Mouse (Mus musculus) heart, embryonic 10.5 days (tissue): ENCODE results near the gene Zfp777. TPM values are rescaled to one million over a fixed set of nuclear protein-coding genes. Genes with fewer than 3 reads are reported as not detected.
A peak's percentile ranks its signal among the peaks of the same experiment; 100 is the strongest.

Source experiments
- DNase-seq: peaks from one replicate; pipeline ENCODE4 v3.0.0-alpha.2; 2017; ENCODE audit warnings: low spot score
- H3K27ac ChIP-seq: fragments of 300-500 bp; sonication (generic); 2 replicates; pipeline ENCODE4 v1.5.1; 2016; ENCODE audit warnings: mild to moderate bottlenecking
- H3K27me3 ChIP-seq: fragments of 300-500 bp; sonication (generic); 2 replicates; pipeline ENCODE4 v1.6.1; 2016; ENCODE audit warnings: mild to moderate bottlenecking; ENCODE audit not compliant: poor library complexity, insufficient read depth, severe bottlenecking
- H3K36me3 ChIP-seq: fragments of 300-500 bp; sonication (generic); 2 replicates; pipeline ENCODE4 v1.6.1; 2016; ENCODE audit warnings: mild to moderate bottlenecking, moderate library complexity
- H3K4me1 ChIP-seq: fragments of 300-500 bp; sonication (generic); 2 replicates; pipeline ENCODE4 v1.6.1; 2016; ENCODE audit warnings: mild to moderate bottlenecking
- H3K4me3 ChIP-seq: fragments of 300-500 bp; sonication (generic); 2 replicates; pipeline ENCODE4 v1.5.1; 2016; ENCODE audit warnings: mild to moderate bottlenecking, moderate library complexity
- H3K9me3 ChIP-seq: fragments of 300-500 bp; sonication (generic); 2 replicates; pipeline ENCODE4 v1.6.1; 2016; ENCODE audit warnings: mild to moderate bottlenecking, moderate library complexity
- WGBS: fragments of 180-500 bp; shearing (Covaris S2); methylation state at CpG from one replicate; pipeline ENCODE4 v1.1.7; 2016; 5-methylcytosine and 5-hydroxymethylcytosine counted together
- polyA plus RNA-seq: library from polyadenylated mRNA; unstranded; fragments of >200 nt; fragmentation: Nextera tagmentation; extraction: Ambion mirVana; gene quantifications from 2 replicates; pipeline ENCODE4 v1.2.1, GENCODE M21; 2016

Gene Zfp777
- polyA plus RNA-seq, 1 experiment from 2014 or later = 8.0 TPM

- 87% methylated on average over 1 of the region's 1 CpGs for WGBS
These were observed 12.2 kb upstream of the Zfp777 start for GRCm38 (mm10) chr6:48060895-48061294.

GRCm38 (mm10) chr6:48060421-48060820 lies 11.7 kb upstream of the Zfp777 start:
- no peak overlapping the region for H3K27ac ChIP-seq
- WGBS = 80% methylated on average over 2 of the region's 2 CpGs
- peak; percentile 68 for DNase-seq
- H3K4me1 ChIP-seq = no peaks in the 10 kb centered on the region
- no peaks in the 10 kb centered on the region for H3K9me3 ChIP-seq
- H3K27me3 ChIP-seq = no peaks in the 10 kb centered on the region; the same call in 1 of the 2 replicates
- peaks cover 31% of the 10 kb centered on the region for H3K36me3 ChIP-seq
- H3K4me3 ChIP-seq = no peak overlapping the region

More at GRCm38 (mm10) chr6:48060895-48061294, 12.2 kb upstream of the Zfp777 start:
- Histone ChIP-seq H3K4me1 (no peaks in the 10 kb centered on the region), H3K27ac (no peak overlapping the region), H3K36me3 (peaks cover 36% of the 10 kb centered on the region), H3K27me3 (no peaks in the 10 kb centered on the region; the same call in 1 of the 2 replicates), H3K9me3 (no peaks in the 10 kb centered on the region), H3K4me3 (no peak overlapping the region)
- DNase-seq = peak; percentile 72

GRCm38 (mm10) chr6:48052136-48052535 lies 3.4 kb upstream of the Zfp777 start:
- H3K36me3 ChIP-seq = no peaks in the 10 kb centered on the region
- 83% methylated on average over 6 of the region's 6 CpGs for WGBS
- H3K27me3 ChIP-seq = no peaks in the 10 kb centered on the region
- H3K4me3 ChIP-seq = no peak overlapping the region
- no peak for DNase-seq
- H3K9me3 ChIP-seq = no peaks in the 10 kb centered on the region
- peaks cover 5% of the 10 kb centered on the region for H3K4me1 ChIP-seq
- H3K27ac ChIP-seq = no peak overlapping the region

GRCm38 (mm10) chr6:48051666-48052065 lies 3.0 kb upstream of the Zfp777 start:
- Histone ChIP-seq H3K4me1 (peaks cover 7% of the 10 kb centered on the region), H3K27ac (no peak overlapping the region), H3K9me3 (no peaks in the 10 kb centered on the region), H3K4me3 (no peak overlapping the region), H3K36me3 (no peaks in the 10 kb centered on the region), H3K27me3 (no peaks in the 10 kb centered on the region)
- WGBS = 73% methylated on average over 2 of the region's 2 CpGs
- no peak for DNase-seq

- peaks cover 4% of the 10 kb centered on the region for H3K36me3 ChIP-seq
- H3K9me3 ChIP-seq = no peaks in the 10 kb centered on the region
- H3K4me3 ChIP-seq = peak overlapping the region; percentile 85
- peaks cover 7% of the 10 kb centered on the region for H3K4me1 ChIP-seq
- 63% methylated on average over 9 of the region's 9 CpGs for WGBS
- peak overlapping the region; percentile 92; the same call in 1 of the 2 replicates for H3K27ac ChIP-seq
- no peak for DNase-seq
- peaks cover under 1% of the 10 kb centered on the region; the same call in 1 of the 2 replicates for H3K27me3 ChIP-seq
These were observed 758 bp upstream of the Zfp777 start for GRCm38 (mm10) chr6:48049273-48050065.

GRCm38 (mm10) chr6:48047450-48048351 lies 1.0 kb downstream of the Zfp777 start:
- no peak for DNase-seq
- H3K36me3 ChIP-seq = peaks cover 22% of the 10 kb centered on the region
- WGBS = 20% methylated on average over 121 of the region's 150 CpGs
- H3K4me3 ChIP-seq = peak overlapping the region; percentile 85
- H3K4me1 ChIP-seq = peaks cover 7% of the 10 kb centered on the region
- no peaks in the 10 kb centered on the region for H3K9me3 ChIP-seq
- H3K27ac ChIP-seq = peak overlapping the region; percentile 92
- peaks cover 13% of the 10 kb centered on the region; the same call in 1 of the 2 replicates for H3K27me3 ChIP-seq

GRCm38 (mm10) chr6:48047114-48047449 lies 1.6 kb downstream of the Zfp777 start:
- WGBS = 6% methylated on average over 12 of the region's 12 CpGs
- Histone ChIP-seq H3K27ac (peak overlapping the region; percentile 92), H3K36me3 (peaks cover 27% of the 10 kb centered on the region), H3K4me3 (peak overlapping the region; percentile 85), H3K9me3 (no peaks in the 10 kb centered on the region), H3K4me1 (peaks cover 7% of the 10 kb centered on the region), H3K27me3 (peaks cover 15% of the 10 kb centered on the region)
- no peak for DNase-seq

GRCm38 (mm10) chr6:48032661-48033060 lies 16.1 kb downstream of the Zfp777 start:
- Histone ChIP-seq H3K27ac (no peak overlapping the region), H3K4me3 (no peak overlapping the region), H3K27me3 (peaks cover 10% of the 10 kb centered on the region; the same call in 1 of the 2 replicates), H3K36me3 (peaks cover 90% of the 10 kb centered on the region), H3K9me3 (no peaks in the 10 kb centered on the region), H3K4me1 (no peaks in the 10 kb centered on the region)
- DNase-seq = no peak

- DNase-seq = no peak
- Histone ChIP-seq H3K27ac (no peak overlapping the region), H3K36me3 (peaks cover 92% of the 10 kb centered on the region), H3K4me3 (no peak overlapping the region), H3K27me3 (peaks cover 61% of the 10 kb centered on the region), H3K9me3 (peaks cover 30% of the 10 kb centered on the region), H3K4me1 (no peaks in the 10 kb centered on the region)
- WGBS = 84% methylated on average over 10 of the region's 10 CpGs
These were observed 22.6 kb downstream of the Zfp777 start for GRCm38 (mm10) chr6:48025905-48026660.

GRCm38 (mm10) chr6:48024994-48025345 lies 23.7 kb downstream of the Zfp777 start:
- peaks cover 30% of the 10 kb centered on the region for H3K9me3 ChIP-seq
- peaks cover 81% of the 10 kb centered on the region for H3K36me3 ChIP-seq
- H3K27ac ChIP-seq = no peak overlapping the region
- peaks cover 72% of the 10 kb centered on the region for H3K27me3 ChIP-seq
- H3K4me1 ChIP-seq = no peaks in the 10 kb centered on the region
- 78% methylated on average over 21 of the region's 21 CpGs for WGBS
- DNase-seq = no peak
- 0 out of 2 replicates have a peak overlapping the region, but pooled peaks have one; percentile 2 for H3K4me3 ChIP-seq

GRCm38 (mm10) chr6:48024330-48024993 lies 24.2 kb downstream of the Zfp777 start:
- WGBS = 87% methylated on average over 43 of the region's 43 CpGs
- H3K36me3 ChIP-seq = peaks cover 77% of the 10 kb centered on the region

GRCm38 (mm10) chr6:48022672-48023071 lies 26.0 kb downstream of the Zfp777 start:
- Histone ChIP-seq H3K4me1 (no peaks in the 10 kb centered on the region), H3K27ac (no peak overlapping the region), H3K4me3 (no peak overlapping the region), H3K9me3 (peaks cover 30% of the 10 kb centered on the region), H3K36me3 (peaks cover 62% of the 10 kb centered on the region), H3K27me3 (peaks cover 86% of the 10 kb centered on the region)
- 88% methylated on average over 2 of the region's 2 CpGs for WGBS
- DNase-seq = no peak

More at GRCm38 (mm10) chr6:48024330-48024993, 24.2 kb downstream of the Zfp777 start:
- Histone ChIP-seq H3K4me1 (no peaks in the 10 kb centered on the region), H3K27me3 (peaks cover 77% of the 10 kb centered on the region), H3K4me3 (no peak overlapping the region), H3K27ac (no peak overlapping the region), H3K9me3 (peaks cover 30% of the 10 kb centered on the region)
- no peak for DNase-seq
